Mouse (Mus musculus) C2C12 (cell line): ENCODE results near the gene Fstl1.

ENCODE experiments used
- CEBPB ChIP-seq: IDR thresholded peaks from one replicate; pipeline ENCODE4 v1.6.1; 2011; ENCODE audit warnings: low read depth, mild to moderate bottlenecking, control low read depth, moderate library complexity
- CTCF ChIP-seq: IDR thresholded peaks from one replicate; pipeline ENCODE4 v1.5.1; 2011; ENCODE audit not compliant: control insufficient read depth, insufficient read depth, insufficient read length
- MAX ChIP-seq: IDR thresholded peaks from one replicate; pipeline ENCODE4 v1.6.1; 2011; ENCODE audit warnings: mild to moderate bottlenecking, control low read depth
- MYOD1 ChIP-seq: IDR thresholded peaks from one replicate; pipeline ENCODE4 v1.6.1; 2011; ENCODE audit warnings: low read depth; ENCODE audit not compliant: control insufficient read depth, insufficient read length
- MYOG ChIP-seq: IDR thresholded peaks from one replicate; pipeline ENCODE4 v1.6.1; 2011; ENCODE audit not compliant: control insufficient read depth, insufficient read length; ENCODE audit errors: extremely low read depth
- USF1 ChIP-seq: IDR thresholded peaks from one replicate; pipeline ENCODE4 v1.6.1; 2011; ENCODE audit warnings: low read depth, mild to moderate bottlenecking, control low read depth, moderate library complexity

GRCm38 (mm10) chr16:37790008-37790780 lies 13.5 kb downstream of the Fstl1 start:
- TF ChIP-seq CTCF, result no peak
- no peak for TF ChIP-seq MYOG
- no peak for TF ChIP-seq MYOD1
- TF ChIP-seq CEBPB, result no peak
- TF ChIP-seq USF1, result no peak
- peak; percentile 44 for TF ChIP-seq MAX
